ENCODE assay signal across 12 mouse cellular contexts in genomic region chr7:114692339-114692738, GRCm38 (mm10). TPM values are rescaled to one million over a fixed set of nuclear protein-coding genes. Genes with fewer than 3 reads are reported as not detected.
DNase-seq lines count a peak whose midpoint lies in the region; ATAC-seq lines count a peak whose summit lies in the region.
"Had no signal": no experiment of that assay in that cellular context is flagged by ENCODE, and none has a peak within 500 bp of the region (broad histone marks: within the 10 kb centered on the region; RNA-seq: fewer than 3 reads in every experiment).

No protein-coding gene starts in this region.

- peak; percentile 23 for DNase-seq in adrenal gland, postnatal 10 days
- DNase-seq in adrenal gland, adult 18-20 months (ENCODE audit: low spot score in 2 of 2), result no peak
- peak; percentile 12 for DNase-seq in kidney, adult 9 months
- peak; percentile 28 for DNase-seq in urinary bladder, postnatal 14 days (ENCODE audit: low spot score)
- DNase-seq in urinary bladder, postnatal 4 days (ENCODE audit: low spot score in 2 of 2), result no peak
- DNase-seq in ovary, postnatal 10 days (ENCODE audit: low spot score), result no peak
- no peak for DNase-seq in lung, postnatal 25 days (ENCODE audit: low spot score)
- DNase-seq: heart, postnatal 14 days; right cerebral cortex, adult 18-20 months had no signal

- no peaks in the 10 kb centered on the region for H3K4me1 ChIP-seq in kidney, embryonic 16.5 days (ENCODE audit: insufficient read depth, low read length)
- H3K4me1 ChIP-seq: liver, embryonic 15.5 days had no signal

- H3K27ac ChIP-seq in kidney, embryonic 16.5 days (ENCODE audit: low read length), result no peak overlapping the region
- H3K27ac ChIP-seq: liver, embryonic 15.5 days had no signal

- H3K36me3 ChIP-seq in kidney, embryonic 16.5 days (ENCODE audit: insufficient read depth, low read length), result no peaks in the 10 kb centered on the region
- H3K36me3 ChIP-seq: liver, embryonic 15.5 days had no signal

- no peaks in the 10 kb centered on the region for H3K9me3 ChIP-seq in kidney, embryonic 16.5 days (ENCODE audit: low read length)
- H3K9me3 ChIP-seq: liver, embryonic 15.5 days had no signal

- no peak overlapping the region for H3K4me2 ChIP-seq in kidney, embryonic 16.5 days (replicated peaks; ENCODE audit: low read depth, low read length)
- H3K4me2 ChIP-seq: liver, embryonic 15.5 days had no signal

- H3K4me3 ChIP-seq in kidney, embryonic 16.5 days (ENCODE audit: low read length), result no peak overlapping the region
- H3K4me3 ChIP-seq: liver, embryonic 15.5 days; myocyte had no signal

- ATAC-seq in kidney, embryonic 16.5 days (ENCODE audit: low FRiP score, low TSS enrichment), result no peak

- no peak overlapping the region for H3K9ac ChIP-seq in kidney, embryonic 16.5 days (replicated peaks; ENCODE audit: low read length)
- H3K9ac ChIP-seq: liver, embryonic 15.5 days had no signal

- no peaks in the 10 kb centered on the region for H3K27me3 ChIP-seq in kidney, embryonic 16.5 days (ENCODE audit: insufficient read depth, low read length)
- H3K27me3 ChIP-seq: liver, embryonic 15.5 days had no signal

RNA-seq across cellular contexts. Expression of gene Calcb, which starts 26.1 kb away (rescaled TPM):
- total RNA-seq in adrenal gland, postnatal 10 days (2021), result not detected
- total RNA-seq in adrenal gland, adult 18-20 months (2021), result not detected
- 0.16 and 0.44 TPM in 2 replicates for polyA plus RNA-seq in kidney, embryonic 16.5 days (2015; fragmentation: Nextera tagmentation; extraction: Ambion mirVana)
- polyA plus RNA-seq: liver, embryonic 15.5 days had no signal

RNA-seq across cellular contexts. Expression of gene Insc, which starts 51.2 kb away (rescaled TPM):
- total RNA-seq in adrenal gland, postnatal 10 days (2021), result 1 to 10 TPM; 3.7 to 8.1 TPM
- under 1 TPM; 0.42 to 0.50 TPM for total RNA-seq in adrenal gland, adult 18-20 months (2021)
- 3.4 and 4.9 TPM in 2 replicates for polyA plus RNA-seq in kidney, embryonic 16.5 days (2015; fragmentation: Nextera tagmentation; extraction: Ambion mirVana)

RNA-seq across cellular contexts. Expression of gene Calca, which starts 56.2 kb away (rescaled TPM):
- total RNA-seq in adrenal gland, postnatal 10 days (2021), result under 1 TPM in 1 of 2 experiments, not detected in 1; 0.42 TPM
- total RNA-seq in adrenal gland, adult 18-20 months (2021), result under 1 TPM in 1 of 2 experiments, not detected in 1; 0.32 TPM
- polyA plus RNA-seq in kidney, embryonic 16.5 days (2015; fragmentation: Nextera tagmentation; extraction: Ambion mirVana), result 1.0 and 1.7 TPM in 2 replicates
- total RNA-seq: heart, postnatal 14 days had no signal

Comparison
In these comparisons a context has a peak if more than half of its experiments do, and no peak if none do; other contexts are left out.
1. DNase-seq: peak in adrenal gland, postnatal 10 days (single experiment), kidney, adult 9 months (single experiment) and urinary bladder, postnatal 14 days (single experiment); none in adrenal gland, adult 18-20 months (0 of 2), urinary bladder, postnatal 4 days (0 of 2), ovary, postnatal 10 days (single experiment) and lung, postnatal 25 days (single experiment).